Mouse (Mus musculus): ENCODE data around the gene Rhof. TPM values are rescaled to one million over a fixed set of nuclear protein-coding genes. Genes with fewer than 3 reads are reported as not detected.

The Rhof gene
- total RNA-seq, 2 experiments from 2014 or later: 0.64 to 0.77 TPM

GRCm38 (mm10) chr5:123149451-123150400 lies 17.2 kb upstream of the Rhof start:
- DNase-seq: peak; percentile 93 to 96
- intact Hi-C loops (cut with DNase I): loop anchor here (1.0 kb wide), 1 partner anchor 16 kb away; no protein-coding TSS in a partner anchor

GRCm38 (mm10) chr5:123148073-123148722 lies 15.7 kb upstream of the Rhof start:
- intact Hi-C loops (cut with DNase I): no loop called here
- no peak for DNase-seq

GRCm38 (mm10) chr5:123147569-123147968 lies 15.1 kb upstream of the Rhof start:
- DNase-seq: no peak
- intact Hi-C loops (cut with DNase I): no loop called here

- intact Hi-C loops (cut with DNase I): no loop called here
- no peak for DNase-seq
These were observed 13.9 kb upstream of the Rhof start for GRCm38 (mm10) chr5:123146357-123146756.

- DNase-seq: no peak
- intact Hi-C loops (cut with DNase I): no loop called here
These were observed 12.5 kb upstream of the Rhof start for GRCm38 (mm10) chr5:123144746-123145590.

GRCm38 (mm10) chr5:123143971-123144745 lies 11.7 kb upstream of the Rhof start:
- DNase-seq: peak in 1 of 2 experiments; percentile 30

GRCm38 (mm10) chr5:123143251-123143970 lies 10.9 kb upstream of the Rhof start:
- intact Hi-C loops (cut with DNase I): loop anchor here (1.0 kb wide), 1 partner anchor 9 kb away; no protein-coding TSS in a partner anchor

More at GRCm38 (mm10) chr5:123143971-123144745, 11.7 kb upstream of the Rhof start:
- intact Hi-C loops (cut with DNase I): loop anchor here (1.0 kb wide), 1 partner anchor 10 kb away; no protein-coding TSS in a partner anchor

GRCm38 (mm10) chr5:123142161-123143157 lies 10.0 kb upstream of the Rhof start, which contains the start of gene Setd1b:
Gene Setd1b, plus strand, starts transcription at chr5:123142193.
- intact Hi-C loops (cut with DNase I): loop anchor here (1.0 kb wide), 1 partner anchor 8 kb away; no protein-coding TSS in a partner anchor
- DNase-seq: peak; percentile 65 to 71

More at GRCm38 (mm10) chr5:123143251-123143970, 10.9 kb upstream of the Rhof start:
- peak; percentile 50 to 73 for DNase-seq

GRCm38 (mm10) chr5:123141555-123142160 lies 9.2 kb upstream of the Rhof start:
- intact Hi-C loops (cut with DNase I): no loop called here
- DNase-seq: peak in 1 of 2 experiments; percentile 77

- intact Hi-C loops (cut with DNase I): no loop called here
These were observed 8.4 kb upstream of the Rhof start for GRCm38 (mm10) chr5:123140694-123141554.

GRCm38 (mm10) chr5:123139722-123140627 lies 7.5 kb upstream of the Rhof start:
- DNase-seq: peak; percentile 50 to 56

More at GRCm38 (mm10) chr5:123140694-123141554, 8.4 kb upstream of the Rhof start:
- DNase-seq: peak; percentile 95 to 96

GRCm38 (mm10) chr5:123138953-123139721 lies 6.6 kb upstream of the Rhof start:
- intact Hi-C loops (cut with DNase I): no loop called here
- DNase-seq: peak; percentile 89 to 91

More at GRCm38 (mm10) chr5:123139722-123140627, 7.5 kb upstream of the Rhof start:
- intact Hi-C loops (cut with DNase I): no loop called here

GRCm38 (mm10) chr5:123138230-123138911 lies 5.9 kb upstream of the Rhof start:
- intact Hi-C loops (cut with DNase I): no loop called here
- peak; percentile 88 for DNase-seq

GRCm38 (mm10) chr5:123137910-123138229 lies 5.4 kb upstream of the Rhof start:
- no peak for DNase-seq
- intact Hi-C loops (cut with DNase I): no loop called here

All from heart, postnatal 10 days (tissue).